Mouse (Mus musculus) kidney, embryonic 16.5 days (tissue): ENCODE results near the gene Islr. TPM values are rescaled to one million over a fixed set of nuclear protein-coding genes. Genes with fewer than 3 reads are reported as not detected.

Experiments
- ATAC-seq: fragments of 200-750 bp; cut with Nextera tagmentation; 2 replicates; pipeline ENCODE4 v1.8.0; 2017; ENCODE audit warnings: moderate TSS enrichment; ENCODE audit not compliant: low FRiP score, low TSS enrichment
- H3K27ac ChIP-seq: fragments of 300-500 bp; sonication (generic); 2 replicates; pipeline ENCODE4 v1.5.1; 2014; ENCODE audit warnings: low read length
- H3K27me3 ChIP-seq: fragments of 300-500 bp; sonication (generic); 2 replicates; pipeline ENCODE4 v1.6.1; 2014; ENCODE audit warnings: low read length, control low read depth, mixed read lengths; ENCODE audit not compliant: insufficient read depth
- H3K36me3 ChIP-seq: fragments of 300-500 bp; sonication (generic); 2 replicates; pipeline ENCODE4 v1.6.1; 2014; ENCODE audit warnings: low read length, control low read depth, mixed read lengths; ENCODE audit not compliant: insufficient read depth
- H3K4me1 ChIP-seq: fragments of 300-500 bp; sonication (generic); 2 replicates; pipeline ENCODE4 v1.6.1; 2014; ENCODE audit warnings: low read length, control low read depth, mixed read lengths; ENCODE audit not compliant: insufficient read depth
- H3K4me2 ChIP-seq: fragments of 300-500 bp; sonication (generic); replicated peaks from 2 replicates; pipeline ENCODE4 v1.6.1; 2014; ENCODE audit warnings: low read depth, low read length
- H3K4me3 ChIP-seq: fragments of 300-500 bp; sonication (generic); 2 replicates; pipeline ENCODE4 v1.5.1; 2014; ENCODE audit warnings: mild to moderate bottlenecking, low read length
- H3K9ac ChIP-seq: fragments of 300-500 bp; sonication (generic); replicated peaks from 2 replicates; pipeline ENCODE4 v1.6.1; 2014; ENCODE audit warnings: low read length
- H3K9me3 ChIP-seq: fragments of 300-500 bp; sonication (generic); 2 replicates; pipeline ENCODE4 v1.6.1; 2016; ENCODE audit warnings: low read length, control low read depth
- WGBS: fragments of 180-500 bp; shearing (Covaris S2); extraction: QIAGEN DNeasy Blood & Tissue Kit; methylation state at CpG from one replicate; pipeline ENCODE4 v1.1.7; 2014; 5-methylcytosine and 5-hydroxymethylcytosine counted together
- polyA plus RNA-seq: library from polyadenylated mRNA; unstranded; fragments of >200 nt; fragmentation: Nextera tagmentation; extraction: Ambion mirVana; gene quantifications from 2 replicates; pipeline ENCODE4 v1.2.1, GENCODE M21; 2015

Gene Islr
- polyA plus RNA-seq, 1 experiment from 2014 or later: 96.1 TPM

DNA sequence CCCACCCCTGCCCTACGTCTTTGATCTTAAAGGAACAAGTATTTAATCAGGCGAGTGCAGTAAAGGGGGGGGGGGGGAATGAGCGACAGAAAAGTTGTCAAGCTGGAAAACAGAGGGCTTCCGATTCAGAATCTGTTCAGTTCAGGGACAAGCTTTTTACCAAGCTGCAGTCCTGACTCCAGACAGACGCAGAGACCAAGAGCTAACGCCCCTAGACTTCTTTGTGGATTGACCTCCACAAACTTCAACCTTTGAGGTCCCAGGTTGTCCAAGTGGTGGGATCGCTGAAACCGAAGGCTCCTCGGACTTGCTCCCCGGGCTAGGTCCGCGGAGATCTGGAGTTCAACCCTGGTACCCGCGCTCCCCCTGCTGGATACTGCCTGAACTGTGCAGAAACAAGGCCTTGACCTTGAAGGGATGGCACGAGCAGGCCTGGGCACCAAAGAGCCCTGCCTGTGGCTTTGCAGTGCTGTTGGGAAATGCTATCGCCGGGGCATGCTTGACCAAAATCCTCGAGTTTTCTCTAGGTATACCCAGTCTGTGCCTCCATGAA lies 418 bp upstream of the Islr start:
- Histone ChIP-seq H3K9me3 (no peaks in the 10 kb centered on the region), H3K4me1 (peaks cover 17% of the 10 kb centered on the region), H3K36me3 (no peaks in the 10 kb centered on the region), H3K4me2 (peak overlapping the region; percentile 50), H3K27ac (no peak overlapping the region), H3K27me3 (peaks cover 43% of the 10 kb centered on the region), H3K9ac (0 out of 2 replicates have a peak overlapping the region, but pooled peaks have one; percentile 29), H3K4me3 (peak overlapping the region; percentile 39)
- peak; percentile 83 for ATAC-seq
- 2% methylated on average over 18 of the region's 18 CpGs for WGBS

DNA sequence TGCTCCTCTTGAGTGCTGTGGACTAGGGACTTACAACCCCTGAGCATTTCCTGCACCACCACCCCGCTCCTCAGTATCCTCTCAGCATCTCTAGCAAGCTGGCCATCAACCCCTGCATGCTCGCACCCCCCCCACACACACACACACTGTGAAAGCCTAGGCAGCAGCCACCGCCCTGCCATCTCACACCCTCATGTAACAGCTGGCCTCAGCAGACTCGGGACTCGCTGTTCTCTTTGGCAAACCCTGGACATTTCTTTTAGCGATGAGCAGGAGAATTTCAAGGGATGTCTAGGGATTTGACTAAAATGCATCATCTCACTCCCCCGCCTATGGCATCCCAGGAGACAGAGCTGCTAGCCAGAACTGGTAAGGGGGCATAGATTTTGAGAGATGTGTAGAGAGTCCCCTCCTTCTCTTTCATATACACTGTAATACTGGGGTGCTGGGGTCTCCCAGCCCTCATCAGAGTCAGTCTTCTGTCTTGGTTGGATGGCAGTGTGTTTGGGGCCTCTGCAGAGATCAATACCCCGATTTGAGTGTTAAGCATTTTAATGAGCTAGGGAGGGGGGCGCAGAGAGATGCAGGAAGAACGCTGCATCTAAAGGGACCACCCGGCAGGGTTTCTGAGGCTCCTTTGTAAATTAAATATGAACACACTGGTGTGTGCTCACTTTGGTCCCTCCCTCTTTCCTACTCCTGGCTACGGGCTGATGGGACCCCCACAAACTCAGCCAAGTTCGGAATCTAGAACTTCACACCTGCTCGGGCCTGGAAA lies 1.2 kb downstream of the Islr start:
- 10% methylated on average over 14 of the region's 14 CpGs for WGBS
- H3K4me2 ChIP-seq: no peak overlapping the region

GRCm38 (mm10) chr9:58201861-58202549 lies 2.1 kb downstream of the Islr start:
- no peak for ATAC-seq
- Histone ChIP-seq H3K27me3 (peaks cover 68% of the 10 kb centered on the region), H3K9me3 (no peaks in the 10 kb centered on the region), H3K36me3 (no peaks in the 10 kb centered on the region), H3K4me3 (peak overlapping the region; percentile 13; the same call in 1 of the 2 replicates), H3K4me1 (peaks cover 41% of the 10 kb centered on the region), H3K4me2 (peak overlapping the region; percentile 17; the same call in 1 of the 2 replicates), H3K9ac (no peak overlapping the region), H3K27ac (no peak overlapping the region)
- WGBS: under 1% methylated on average over 37 of the region's 37 CpGs

More for the DNA sequence above, 1.2 kb downstream of the Islr start:
- Histone ChIP-seq H3K27me3 (peaks cover 60% of the 10 kb centered on the region), H3K9me3 (no peaks in the 10 kb centered on the region), H3K9ac (no peak overlapping the region), H3K4me1 (peaks cover 34% of the 10 kb centered on the region), H3K36me3 (no peaks in the 10 kb centered on the region), H3K4me3 (no peak overlapping the region), H3K27ac (no peak overlapping the region)
- ATAC-seq: no peak

DNA sequence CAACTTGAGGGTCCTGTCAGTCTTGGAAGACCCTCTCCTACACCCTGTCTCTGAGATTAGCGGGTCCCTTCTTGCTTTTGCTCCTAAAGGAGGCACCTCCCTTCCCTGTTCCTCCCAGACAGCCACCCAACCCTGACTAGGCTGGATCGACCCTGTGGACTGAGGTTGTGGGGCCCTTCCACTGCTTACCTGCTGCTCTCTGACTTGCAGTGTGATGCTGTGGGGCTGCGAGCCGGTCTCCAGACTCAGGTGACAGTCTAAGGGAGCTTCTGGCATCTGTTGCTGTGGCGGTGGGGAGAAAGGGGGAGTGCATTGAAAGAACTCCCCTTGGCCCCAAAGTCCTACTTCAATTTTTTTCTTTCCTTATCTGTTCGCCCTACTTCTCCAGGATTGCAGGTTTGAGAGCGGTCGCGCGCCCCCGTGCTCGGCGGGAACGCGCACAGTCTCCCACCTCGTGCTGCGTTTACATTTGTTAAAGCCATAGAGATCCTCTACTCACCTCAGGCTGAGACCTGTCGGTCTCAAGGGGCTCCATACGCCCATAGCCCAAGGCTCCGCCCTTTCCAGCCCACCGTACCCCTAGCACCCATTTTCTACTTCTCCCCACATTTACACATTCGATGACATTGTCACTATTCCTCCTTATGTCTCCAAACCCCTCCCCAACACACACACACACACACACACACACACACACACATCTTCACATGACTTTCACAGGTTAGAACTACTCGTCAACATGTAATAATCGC lies 2.8 kb downstream of the Islr start:
- Histone ChIP-seq H3K9me3 (no peaks in the 10 kb centered on the region), H3K36me3 (no peaks in the 10 kb centered on the region), H3K9ac (no peak overlapping the region), H3K4me3 (peak overlapping the region; percentile 13; the same call in 1 of the 2 replicates), H3K27ac (no peak overlapping the region), H3K4me1 (peaks cover 48% of the 10 kb centered on the region), H3K27me3 (peaks cover 76% of the 10 kb centered on the region), H3K4me2 (peak overlapping the region; percentile 17; the same call in 1 of the 2 replicates)
- no peak for ATAC-seq
- 2% methylated on average over 24 of the region's 24 CpGs for WGBS

DNA sequence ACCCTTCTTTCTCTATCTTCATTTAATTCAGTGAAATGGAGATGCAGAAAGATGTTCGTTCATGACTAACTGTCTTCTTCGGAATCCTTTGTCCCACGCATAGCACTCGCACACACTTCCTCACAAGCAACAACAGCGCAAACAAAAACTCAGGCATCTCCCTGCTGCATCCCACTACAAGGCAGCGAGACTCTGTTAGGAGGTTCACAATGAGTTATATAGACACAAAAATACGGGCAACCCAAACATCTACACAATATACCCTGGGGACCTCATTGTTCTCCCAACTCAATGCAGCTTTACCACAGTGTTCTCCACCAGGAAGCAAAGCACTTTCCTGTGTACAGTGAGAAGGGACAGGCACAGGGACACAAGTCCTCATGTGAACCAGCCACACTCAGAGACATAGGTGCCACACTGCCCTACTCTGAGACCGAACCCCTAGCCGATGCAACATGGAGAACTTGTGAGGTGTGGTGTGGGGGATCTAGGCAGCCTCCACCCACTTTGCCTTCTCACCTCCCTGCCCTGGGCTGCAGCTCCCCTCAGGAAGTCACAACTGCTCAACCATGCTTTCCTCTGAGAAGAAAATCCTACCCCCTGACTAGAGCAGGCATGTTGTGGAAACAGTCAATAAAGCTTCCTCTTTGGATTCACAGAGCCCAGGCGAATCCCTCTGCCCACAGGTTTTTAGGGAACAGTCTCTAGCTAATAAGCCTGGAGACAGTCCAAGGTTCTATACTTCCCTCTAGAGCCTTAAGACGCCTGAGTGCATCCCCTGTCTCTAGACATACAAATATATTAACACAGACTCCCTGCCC lies 3.6 kb downstream of the Islr start:
- no peaks in the 10 kb centered on the region for H3K9me3 ChIP-seq

GRCm38 (mm10) chr9:58199381-58200269 lies 4.5 kb downstream of the Islr start:
- Histone ChIP-seq H3K27ac (no peak overlapping the region), H3K4me3 (peak overlapping the region; percentile 30), H3K27me3 (peaks cover 92% of the 10 kb centered on the region), H3K36me3 (no peaks in the 10 kb centered on the region), H3K4me1 (peaks cover 50% of the 10 kb centered on the region), H3K9me3 (no peaks in the 10 kb centered on the region), H3K4me2 (peak overlapping the region; percentile 50), H3K9ac (no peak overlapping the region)
- WGBS: 2% methylated on average over 41 of the region's 41 CpGs
- no peak for ATAC-seq

More for the DNA sequence above, 3.6 kb downstream of the Islr start:
- no peak for ATAC-seq
- Histone ChIP-seq H3K36me3 (no peaks in the 10 kb centered on the region), H3K9ac (no peak overlapping the region), H3K27me3 (peaks cover 83% of the 10 kb centered on the region), H3K27ac (no peak overlapping the region), H3K4me3 (no peak overlapping the region), H3K4me1 (peaks cover 50% of the 10 kb centered on the region), H3K4me2 (no peak overlapping the region)
- 15% methylated on average over 11 of the region's 11 CpGs for WGBS

DNA sequence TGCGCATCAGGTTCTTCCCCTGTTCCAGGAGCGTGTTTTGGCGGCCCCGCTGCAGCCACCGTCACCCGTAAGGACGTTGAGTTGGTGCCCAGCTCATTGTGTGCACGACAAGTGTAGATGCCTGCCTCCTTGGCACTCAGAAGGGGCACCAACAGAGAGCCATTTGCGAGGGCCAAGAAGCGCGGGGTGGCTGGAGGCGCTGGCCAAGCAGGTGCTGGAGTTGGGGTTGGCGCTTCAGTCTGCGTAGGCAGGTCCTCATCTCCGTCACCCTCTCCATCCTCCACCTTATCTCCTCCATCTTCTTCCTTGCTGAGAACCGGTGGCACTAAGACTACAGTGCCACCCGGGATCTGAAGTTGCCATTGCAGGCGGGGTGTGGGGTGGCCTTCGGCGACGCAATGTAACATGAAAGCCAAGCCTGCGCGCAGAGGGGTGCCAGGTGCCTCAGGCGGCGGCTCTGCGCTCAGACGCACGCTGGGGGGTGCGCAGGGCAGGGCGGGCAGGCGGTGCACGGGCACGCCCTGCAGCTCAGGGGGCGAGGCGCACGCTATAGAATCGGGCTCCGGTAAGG lies 5.2 kb downstream of the Islr start:
- H3K4me2 ChIP-seq: peak overlapping the region; percentile 50
- peaks cover 99% of the 10 kb centered on the region for H3K27me3 ChIP-seq
- ATAC-seq: no peak
- no peak overlapping the region for H3K9ac ChIP-seq
- H3K4me1 ChIP-seq: peaks cover 50% of the 10 kb centered on the region
- H3K36me3 ChIP-seq: no peaks in the 10 kb centered on the region
- WGBS: 2% methylated on average over 38 of the region's 38 CpGs
- no peak overlapping the region for H3K27ac ChIP-seq
- H3K4me3 ChIP-seq: peak overlapping the region; percentile 30
- no peaks in the 10 kb centered on the region for H3K9me3 ChIP-seq
